Mouse (Mus musculus) heart, postnatal 0 days (tissue): Measurements from ENCODE around the gene Retreg2. TPM values are rescaled to one million over a fixed set of nuclear protein-coding genes. Genes with fewer than 3 reads are reported as not detected.
A peak's percentile ranks its signal among the peaks of the same experiment; 100 is the strongest.

Experiments used
- ATAC-seq: fragments of 200-750 bp; cut with Nextera tagmentation; 2 replicates; pipeline ENCODE4 v1.8.0; 2017; ENCODE audit warnings: low read depth, moderate number of reproducible peaks, moderate library complexity; ENCODE audit not compliant: insufficient read depth
- DNase-seq: peaks from one replicate; pipeline ENCODE4 v3.0.0-alpha.2; 2016; ENCODE audit warnings: low spot score
- H3K27ac ChIP-seq: fragments of 300-500 bp; sonication (generic); 2 replicates; pipeline ENCODE4 v1.5.1; 2014; ENCODE audit warnings: low read depth, mild to moderate bottlenecking
- H3K27me3 ChIP-seq: fragments of 300-500 bp; sonication (generic); 2 replicates; pipeline ENCODE4 v1.6.1; 2014; ENCODE audit warnings: low read length, mixed read lengths; ENCODE audit not compliant: control insufficient read depth, insufficient read depth
- H3K36me3 ChIP-seq: fragments of 300-500 bp; sonication (generic); replicated peaks from 2 replicates; pipeline ENCODE4 v1.6.1; 2014; ENCODE audit warnings: low read length, mixed read lengths; ENCODE audit not compliant: control insufficient read depth, insufficient read depth
- H3K4me1 ChIP-seq: fragments of 300-500 bp; sonication (generic); 2 replicates; pipeline ENCODE4 v1.6.1; 2014; ENCODE audit warnings: antibody characterized with exemption; ENCODE audit not compliant: control insufficient read depth, insufficient read depth
- H3K4me2 ChIP-seq: fragments of 300-500 bp; sonication (generic); 2 replicates; pipeline ENCODE4 v1.6.1; 2014; ENCODE audit warnings: low read depth, mild to moderate bottlenecking, low read length, moderate library complexity
- H3K4me3 ChIP-seq: fragments of 300-500 bp; sonication (generic); 2 replicates; pipeline ENCODE4 v1.5.1; 2014; ENCODE audit warnings: low read depth, low read length
- H3K9ac ChIP-seq: fragments of 300-500 bp; sonication (generic); replicated peaks from 2 replicates; pipeline ENCODE4 v1.6.1; 2014; ENCODE audit warnings: low read depth, low read length, mixed read lengths
- H3K9me3 ChIP-seq: fragments of 300-500 bp; sonication (generic); replicated peaks from 2 replicates; pipeline ENCODE4 v1.6.1; 2016; ENCODE audit warnings: low read length; ENCODE audit not compliant: control insufficient read depth
- CTCF ChIP-seq: IDR thresholded peaks from 2 replicates; pipeline ENCODE4 v1.5.1; 2016; ENCODE audit warnings: antibody characterized with exemption, control low read depth, low read depth
- EP300 ChIP-seq: IDR thresholded peaks from 2 replicates; pipeline ENCODE4 v1.6.1; 2016; ENCODE audit warnings: antibody characterized with exemption, low read depth
- WGBS: fragments of 180-500 bp; shearing (Covaris S2); extraction: QIAGEN DNeasy Blood & Tissue Kit; methylation state at CpG from one replicate; pipeline ENCODE4 v1.1.7; 2014; 5-methylcytosine and 5-hydroxymethylcytosine counted together
- polyA plus RNA-seq: library from polyadenylated mRNA; unstranded; fragments of >200 nt; fragmentation: Nextera tagmentation; extraction: Ambion mirVana; gene quantifications from 2 replicates; pipeline ENCODE4 v1.2.1, GENCODE M21; 2015
- total RNA-seq: library from RNA; depleted of rRNA; stranded (reverse); fragments of >200 nt; gene quantifications from 2 replicates; pipeline ENCODE4 v1.2.3, GENCODE M21; 2014; ENCODE audit warnings: low replicate concordance; rRNA removed

Retreg2 gene
- total RNA-seq, result 49.7 and 50.9 TPM in 2 replicates
- 19.4 and 23.7 TPM in 2 replicates for polyA plus RNA-seq

DNA sequence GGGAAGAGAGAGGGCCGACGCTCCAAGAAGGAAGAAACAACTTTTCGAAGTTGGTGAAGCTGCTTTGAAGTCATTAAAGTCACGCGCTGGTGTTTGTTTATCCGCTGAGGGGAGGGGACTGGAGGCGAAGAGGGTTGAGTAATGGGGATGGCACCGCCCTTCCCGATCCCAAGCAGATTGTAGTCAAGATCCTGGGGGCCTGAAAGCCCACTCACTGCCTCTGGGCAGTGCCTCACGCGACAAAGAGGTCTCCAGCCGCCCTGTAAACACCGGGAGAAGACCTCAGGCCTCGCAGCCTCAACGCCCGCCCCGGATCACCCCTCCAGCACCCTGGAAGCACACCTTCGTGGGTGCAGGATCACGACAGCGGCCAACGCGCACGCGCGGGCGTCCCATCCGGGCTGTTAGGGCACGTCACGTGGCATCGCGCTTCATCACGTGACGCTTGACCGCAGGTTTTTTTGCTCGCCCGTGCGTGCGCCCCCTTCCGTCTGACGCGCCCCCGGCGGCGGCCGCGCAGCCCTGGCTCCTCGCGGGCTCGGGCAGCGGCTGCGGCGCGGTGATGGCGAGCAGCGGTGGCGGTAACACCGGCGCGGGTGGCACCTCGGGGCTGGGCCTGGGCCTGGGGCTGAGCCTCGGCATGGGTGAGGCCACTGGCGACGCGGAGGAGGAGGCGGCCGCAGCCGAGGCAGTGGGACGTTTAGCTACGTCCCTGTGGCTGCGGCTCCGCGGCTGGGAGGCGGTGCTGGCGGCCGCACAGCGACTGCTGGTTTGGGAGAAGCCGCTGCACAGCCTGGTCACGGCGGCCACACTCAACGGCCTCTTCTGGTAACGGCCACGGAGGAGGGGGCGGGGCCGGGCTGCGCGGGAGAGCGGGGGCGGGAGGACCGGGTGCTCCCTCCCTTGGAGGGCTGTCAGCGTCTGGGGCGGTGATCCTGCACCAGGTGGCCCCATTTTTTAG is at the start of gene Retreg2, which contains the start of gene Cnppd1:
Gene Retreg2, plus strand, starts transcription at position 478 of the 961 bp plus-strand sequence.
Gene Cnppd1, minus strand, starts transcription at position 411 of the 961 bp plus-strand sequence.
- whole genome bisulfite sequencing, result under 1% methylated on average over 82 of the region's 91 CpGs
- Histone ChIP-seq H3K9ac (peak within 1 kb of the TSS; percentile 84), H3K4me3 (peak within 1 kb of the TSS; percentile 82), H3K9me3 (no peaks in the 10 kb centered on the region), H3K27ac (peak within 1 kb of the TSS; percentile 93), H3K4me2 (peak within 1 kb of the TSS; percentile 90), H3K36me3 (peaks cover 60% of the 10 kb centered on the region), H3K27me3 (no peaks in the 10 kb centered on the region), H3K4me1 (peaks cover 14% of the 10 kb centered on the region)
- ATAC-seq, result peak; percentile 86
- no peak for TF ChIP-seq EP300
- peak; percentile 52 for TF ChIP-seq CTCF
- peak; percentile 92 for DNase-seq

DNA sequence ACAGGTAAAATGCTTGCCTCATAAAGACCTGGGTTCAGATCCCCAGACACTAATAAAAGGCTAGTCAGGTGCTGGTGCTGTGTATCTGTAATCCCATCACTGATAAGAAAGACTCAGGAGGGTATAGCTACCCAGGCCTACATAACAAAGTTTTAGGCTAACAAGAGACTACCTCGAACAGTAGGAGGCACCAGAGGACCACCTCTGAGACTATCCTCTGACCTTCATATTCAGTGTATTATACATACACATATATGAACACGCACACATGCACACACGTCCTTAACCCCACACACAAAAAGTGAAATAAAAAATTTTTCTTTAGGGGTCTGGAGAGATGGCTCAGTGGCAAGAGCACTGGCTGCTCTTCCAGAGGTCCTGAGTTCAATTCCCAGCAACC is 20.4 kb upstream of the Retreg2 start:
- no peak overlapping the region for H3K4me3 ChIP-seq
- DNase-seq (no peak), ATAC-seq (no peak)
- no peak overlapping the region for H3K9ac ChIP-seq
- no peaks in the 10 kb centered on the region for H3K4me1 ChIP-seq
- H3K9me3 ChIP-seq, result no peaks in the 10 kb centered on the region
- no peak overlapping the region for H3K4me2 ChIP-seq
- WGBS, result 77% methylated on average over 3 of the region's 3 CpGs
- TF ChIP-seq CTCF (no peak; the same call in 1 of the 2 replicates), EP300 (no peak)
- no peaks in the 10 kb centered on the region for H3K27me3 ChIP-seq
- no peak overlapping the region for H3K27ac ChIP-seq
- no peaks in the 10 kb centered on the region for H3K36me3 ChIP-seq

GRCm38 (mm10) chr1:75124346-75125321 is 17.9 kb upstream of the Retreg2 start, which contains the start of gene Nhej1:
Gene Nhej1, minus strand, starts transcription at chr1:75125200.
- TF ChIP-seq EP300 (peak; percentile 50), CTCF (peak; percentile 80)
- Histone ChIP-seq H3K4me1 (no peaks in the 10 kb centered on the region), H3K27ac (peak within 1 kb of the TSS; percentile 93), H3K4me3 (peak within 1 kb of the TSS; percentile 58), H3K36me3 (no peaks in the 10 kb centered on the region), H3K27me3 (no peaks in the 10 kb centered on the region), H3K9me3 (no peaks in the 10 kb centered on the region), H3K4me2 (peak within 1 kb of the TSS; percentile 51), H3K9ac (peak within 1 kb of the TSS; percentile 63)
- DNase-seq (peak; percentile 92), ATAC-seq (peak; percentile 98)
- 1% methylated on average over 56 of the region's 56 CpGs for WGBS

DNA sequence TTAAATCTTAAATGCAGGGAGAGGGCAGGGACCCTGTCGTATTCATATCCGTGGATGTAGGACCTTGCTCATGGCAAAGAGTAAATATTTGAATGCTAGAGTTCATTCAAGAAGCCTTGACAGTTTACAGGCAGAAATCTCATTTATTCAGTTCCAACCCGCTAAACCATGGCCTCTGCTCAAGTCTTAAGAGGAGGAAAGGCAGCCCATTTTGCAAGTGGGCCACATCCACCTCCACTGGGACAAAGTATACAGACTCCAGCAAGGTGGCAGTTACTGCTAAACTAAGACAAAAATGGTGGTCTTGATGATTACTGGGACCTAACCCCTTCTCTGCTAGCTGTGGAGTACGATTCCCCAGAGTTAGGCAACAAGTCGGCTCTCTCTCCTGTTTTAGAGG is 17.2 kb upstream of the Retreg2 start:
- ATAC-seq (no peak), DNase-seq (no peak)
- WGBS, result 40% methylated on average over 5 of the region's 5 CpGs
- H3K4me2 ChIP-seq, result peak overlapping the region; percentile 51
- TF ChIP-seq EP300 (no peak), CTCF (no peak)
- no peaks in the 10 kb centered on the region for H3K9me3 ChIP-seq
- H3K27ac ChIP-seq, result peak overlapping the region; percentile 93; the same call in 1 of the 2 replicates
- H3K36me3 ChIP-seq, result no peaks in the 10 kb centered on the region
- no peaks in the 10 kb centered on the region for H3K27me3 ChIP-seq
- H3K4me3 ChIP-seq, result peak overlapping the region; percentile 58
- H3K4me1 ChIP-seq, result no peaks in the 10 kb centered on the region
- no peak overlapping the region; the same call in 1 of the 2 replicates for H3K9ac ChIP-seq

DNA sequence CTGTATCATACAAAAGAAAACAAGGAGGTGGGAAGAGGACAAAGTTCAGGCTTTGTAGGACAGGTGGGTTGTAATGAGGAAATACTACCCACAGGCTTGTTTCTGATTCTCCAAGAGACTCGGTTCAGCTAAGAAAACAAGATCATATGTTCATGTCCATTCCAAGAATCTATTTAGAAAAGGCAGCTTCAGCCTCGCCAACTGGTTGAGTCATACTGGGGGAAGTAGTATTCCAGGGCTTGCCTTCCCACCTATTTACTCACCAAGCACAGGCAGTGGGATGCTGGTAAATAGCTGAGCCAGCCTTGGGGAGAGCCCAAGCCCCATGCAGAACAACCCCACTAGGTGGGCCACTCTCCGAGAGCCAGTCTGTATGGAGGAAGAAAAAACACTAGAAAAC is 13.9 kb upstream of the Retreg2 start:
- Histone ChIP-seq H3K4me2 (no peak overlapping the region), H3K9me3 (no peaks in the 10 kb centered on the region), H3K36me3 (no peaks in the 10 kb centered on the region), H3K4me1 (no peaks in the 10 kb centered on the region), H3K27ac (no peak overlapping the region), H3K4me3 (no peak overlapping the region), H3K9ac (no peak overlapping the region), H3K27me3 (no peaks in the 10 kb centered on the region)
- DNase-seq (no peak), ATAC-seq (no peak)
- 69% methylated on average over 3 of the region's 3 CpGs for WGBS
- TF ChIP-seq EP300, result no peak
- no peak for TF ChIP-seq CTCF
